Mouse (Mus musculus): Measurements from ENCODE around the gene Pgd. TPM values are rescaled to one million over a fixed set of nuclear protein-coding genes. Genes with fewer than 3 reads are reported as not detected.
"Not testable (repeated sequence)": the region's sequence is repeated elsewhere in the genome, so short reads cannot be mapped to it uniquely, and the experiment has no call there.

Pgd gene
- polyA plus RNA-seq, 1 experiment from 2014 or later = 78.2 TPM

- not testable (repeated sequence) for H3K9ac ChIP-seq (ENCODE audit: low read length); H3K4me3 ChIP-seq (ENCODE audit: low read length); H3K4me2 ChIP-seq (ENCODE audit: low read depth, low read length); H3K4me1 ChIP-seq (ENCODE audit: control insufficient read depth, insufficient read depth, low read length); H3K9me3 ChIP-seq (replicated peaks; ENCODE audit: control insufficient read depth, low read length); H3K27me3 ChIP-seq (ENCODE audit: control insufficient read depth, insufficient read depth, low read length); H3K27ac ChIP-seq (ENCODE audit: low read length); ATAC-seq (replicated peaks; ENCODE audit: extremely low read depth, insufficient read depth, low FRiP score); H3K36me3 ChIP-seq (ENCODE audit: control insufficient read depth, insufficient read depth)
- 79% methylated on average over 12 of the region's 12 CpGs for WGBS
Observed at GRCm38 (mm10) chr4:149119978-149120562, 46.5 kb downstream of the Pgd start.

- Histone ChIP-seq H3K4me1 (ENCODE audit: control insufficient read depth, insufficient read depth, low read length) (peaks cover 10% of the 10 kb centered on the region), H3K4me2 (ENCODE audit: low read depth, low read length) (peak within 1 kb of the TSS; percentile 95), H3K36me3 (ENCODE audit: control insufficient read depth, insufficient read depth) (0 out of 2 replicates have a peak, but pooled peaks cover under 1% of the 10 kb centered on the region), H3K4me3 (ENCODE audit: low read length) (peak within 1 kb of the TSS; percentile 82), H3K27ac (ENCODE audit: low read length) (peak within 1 kb of the TSS; percentile 33; the same call in 1 of the 2 replicates), H3K27me3 (ENCODE audit: control insufficient read depth, insufficient read depth, low read length) (no peaks in the 10 kb centered on the region), H3K9ac (ENCODE audit: low read length) (peak within 1 kb of the TSS; percentile 83), H3K9me3 (replicated peaks; ENCODE audit: control insufficient read depth, low read length) (no peaks in the 10 kb centered on the region)
- under 1% methylated on average over 35 of the region's 35 CpGs for WGBS
- ATAC-seq (replicated peaks; ENCODE audit: extremely low read depth, insufficient read depth, low FRiP score) = peak; percentile 86
Observed at GRCm38 (mm10) chr4:149103875-149104561, 62.6 kb downstream of the Pgd start, which contains the start of gene Dffa. Dffa (plus strand) TSS chr4:149104146.

- Histone ChIP-seq H3K27ac (ENCODE audit: low read length) (no peak overlapping the region), H3K27me3 (ENCODE audit: control insufficient read depth, insufficient read depth, low read length) (no peaks in the 10 kb centered on the region), H3K36me3 (ENCODE audit: control insufficient read depth, insufficient read depth) (no peaks in the 10 kb centered on the region), H3K9me3 (replicated peaks; ENCODE audit: control insufficient read depth, low read length) (no peaks in the 10 kb centered on the region), H3K4me3 (ENCODE audit: low read length) (no peak overlapping the region), H3K9ac (ENCODE audit: low read length) (no peak overlapping the region), H3K4me1 (ENCODE audit: control insufficient read depth, insufficient read depth, low read length) (peaks cover 19% of the 10 kb centered on the region), H3K4me2 (ENCODE audit: low read depth, low read length) (no peak overlapping the region)
- ATAC-seq (replicated peaks; ENCODE audit: extremely low read depth, insufficient read depth, low FRiP score) = no peak
- 83% methylated on average over 3 of the region's 3 CpGs for WGBS
Observed at GRCm38 (mm10) chr4:149101456-149101855, 65.1 kb downstream of the Pgd start.

GRCm38 (mm10) chr4:149100449-149100848 lies 66.1 kb downstream of the Pgd start:
- H3K36me3 ChIP-seq (ENCODE audit: control insufficient read depth, insufficient read depth); ATAC-seq (replicated peaks; ENCODE audit: extremely low read depth, insufficient read depth, low FRiP score); H3K9me3 ChIP-seq (replicated peaks; ENCODE audit: control insufficient read depth, low read length); H3K4me2 ChIP-seq (ENCODE audit: low read depth, low read length); H3K27me3 ChIP-seq (ENCODE audit: control insufficient read depth, insufficient read depth, low read length); H3K9ac ChIP-seq (ENCODE audit: low read length); H3K27ac ChIP-seq (ENCODE audit: low read length); H3K4me3 ChIP-seq (ENCODE audit: low read length): not testable (repeated sequence)
- H3K4me1 ChIP-seq (ENCODE audit: control insufficient read depth, insufficient read depth, low read length) = peaks cover 19% of the 10 kb centered on the region
- 84% methylated on average over 12 of the region's 12 CpGs for WGBS

Other genes with a start within 250 kb of the Pgd start
- 44.1 and 44.6 TPM in 2 replicates for gene Pex14, start 66.9 kb downstream of the Pgd start, polyA plus RNA-seq (2015; fragmentation: Nextera tagmentation; extraction: Ambion mirVana)
- 29.3 and 33.8 TPM in 2 replicates for gene Dffa, start 62.6 kb downstream of the Pgd start, polyA plus RNA-seq (2015; fragmentation: Nextera tagmentation; extraction: Ambion mirVana)
- not detected in 2 replicates for gene Cort, start 40.0 kb downstream of the Pgd start, polyA plus RNA-seq (2015; fragmentation: Nextera tagmentation; extraction: Ambion mirVana)
- gene Cenps, start 29.1 kb downstream of the Pgd start, polyA plus RNA-seq (2015; fragmentation: Nextera tagmentation; extraction: Ambion mirVana) = 20.9 and 22.8 TPM in 2 replicates
- 39.8 and 47.5 TPM in 2 replicates for gene Kif1b, start 140.9 kb upstream of the Pgd start, polyA plus RNA-seq (2015; fragmentation: Nextera tagmentation; extraction: Ambion mirVana)

Measured in heart, embryonic 16.5 days (tissue).